Mouse (Mus musculus) effector memory CD4-positive, alpha-beta T cell, adult 5 months (primary cell): ENCODE measurements around the gene Olfr1145. TPM values are rescaled to one million over a fixed set of nuclear protein-coding genes. Genes with fewer than 3 reads are reported as not detected.

ENCODE experiments used
- polyA plus RNA-seq: library from polyadenylated mRNA; unstranded; fragments of 100-300 nt; shearing (Covaris generic); gene quantifications from one replicate; pipeline ENCODE4 v1.2.1, GENCODE M21; 2017

The Olfr1145 gene
- not detected for polyA plus RNA-seq

GRCm38 (mm10) chr2:87809522-87809921 lies at the start of gene Olfr1145:
TSS of gene Olfr1145 (plus strand) at chr2:87809822.

GRCm38 (mm10) chr2:87779183-87779582 lies 30.4 kb upstream of the Olfr1145 start, which contains the start of gene Olfr152:
TSS of gene Olfr152 (plus strand) at chr2:87779483.

GRCm38 (mm10) chr2:87800292-87800691 lies 9.3 kb upstream of the Olfr1145 start, which contains the start of gene Olfr1143:
TSS of gene Olfr1143 (plus strand) at chr2:87800592.

GRCm38 (mm10) chr2:87830233-87830632 lies 20.6 kb downstream of the Olfr1145 start, which contains the start of gene Olfr1148:
TSS of gene Olfr1148 (plus strand) at chr2:87830533.

GRCm38 (mm10) chr2:87843693-87844092 lies 34.1 kb downstream of the Olfr1145 start, which contains the start of gene Olfr1150-ps1:
TSS of gene Olfr1150-ps1 (plus strand) at chr2:87843993.

GRCm38 (mm10) chr2:87855562-87855961 lies 45.9 kb downstream of the Olfr1145 start, which contains the start of gene Olfr1151:
TSS of gene Olfr1151 (plus strand) at chr2:87855862.

Other genes with a start within 250 kb of the Olfr1145 start
- gene Olfr1129, start 235.9 kb upstream of the Olfr1145 start, polyA plus RNA-seq: not detected
- not detected for gene Olfr1130, start 203.6 kb upstream of the Olfr1145 start, polyA plus RNA-seq
- gene Olfr1131, start 182.7 kb upstream of the Olfr1145 start, polyA plus RNA-seq: not detected
- gene Olfr1132, start 172.3 kb upstream of the Olfr1145 start, polyA plus RNA-seq: not detected
- not detected for gene Olfr1133, start 162.4 kb upstream of the Olfr1145 start, polyA plus RNA-seq
- gene Olfr1134, start 151.4 kb upstream of the Olfr1145 start, polyA plus RNA-seq: not detected
- gene Olfr1135, start 136.2 kb upstream of the Olfr1145 start, polyA plus RNA-seq: not detected
- gene Olfr1136, start 115.9 kb upstream of the Olfr1145 start, polyA plus RNA-seq: not detected
- gene Olfr1137, start 96.6 kb upstream of the Olfr1145 start, polyA plus RNA-seq: not detected
- not detected for gene Olfr1138, start 69.8 kb upstream of the Olfr1145 start, polyA plus RNA-seq
- not detected for gene Olfr1140, start 66.1 kb upstream of the Olfr1145 start, polyA plus RNA-seq
- not detected for gene Olfr1141, start 55.8 kb upstream of the Olfr1145 start, polyA plus RNA-seq
- gene Olfr152, start 30.3 kb upstream of the Olfr1145 start, polyA plus RNA-seq: not detected
- not detected for gene Olfr1143, start 9.2 kb upstream of the Olfr1145 start, polyA plus RNA-seq
- not detected for gene Olfr1148, start 20.7 kb downstream of the Olfr1145 start, polyA plus RNA-seq
- gene Olfr1150-ps1, start 34.2 kb downstream of the Olfr1145 start, polyA plus RNA-seq: not detected
- not detected for gene Olfr1151, start 46.0 kb downstream of the Olfr1145 start, polyA plus RNA-seq
- gene Olfr1152, start 56.7 kb downstream of the Olfr1145 start, polyA plus RNA-seq: 0.07 TPM
- gene Olfr1153, start 85.1 kb downstream of the Olfr1145 start, polyA plus RNA-seq: not detected
- gene Olfr1154, start 95.3 kb downstream of the Olfr1145 start, polyA plus RNA-seq: not detected
- not detected for gene Olfr1155, start 135.3 kb downstream of the Olfr1145 start, polyA plus RNA-seq
- gene Olfr1156, start 143.3 kb downstream of the Olfr1145 start, polyA plus RNA-seq: 0.30 TPM
- gene Olfr1157, start 158.5 kb downstream of the Olfr1145 start, polyA plus RNA-seq: not detected
- not detected for gene Olfr74, start 164.8 kb downstream of the Olfr1145 start, polyA plus RNA-seq
- gene Olfr1158, start 180.3 kb downstream of the Olfr1145 start, polyA plus RNA-seq: not detected
- 0.06 TPM for gene Olfr1160, start 198.4 kb downstream of the Olfr1145 start, polyA plus RNA-seq
- not detected for gene Olfr1161, start 213.0 kb downstream of the Olfr1145 start, polyA plus RNA-seq
- gene Olfr73, start 227.9 kb downstream of the Olfr1145 start, polyA plus RNA-seq: not detected
- gene Olfr1162, start 241.3 kb downstream of the Olfr1145 start, polyA plus RNA-seq: not detected